Mouse (Mus musculus) gastrocnemius, postnatal 25 days (tissue): ENCODE results near the gene Gm5108. TPM values are rescaled to one million over a fixed set of nuclear protein-coding genes. Genes with fewer than 3 reads are reported as not detected.

ENCODE experiments used
- DNase-seq: peaks from one replicate; pipeline ENCODE4 v3.0.0; 2022
- long read RNA-seq, 2 experiments: library from polyadenylated mRNA; stranded (forward); transcript quantifications; one replicate each; pipeline ENCODE4 v2.0.0; 2021
- total RNA-seq, 2 experiments: library from RNA; stranded (reverse); gene quantifications; 1 replicate in 1 of 2; 2 replicates in 1 of 2; pipeline ENCODE4 v1.2.3; 2021

Gene Gm5108
- total RNA-seq, result not detected
- long read RNA-seq, experiment 1, partial matches to known transcripts, result 0 of 1 reads
- long read RNA-seq, experiment 1, other reads (novel, unspliced or antisense), result 1 of 1 reads
- long read RNA-seq, experiment 2, result 0 reads

GRCm38 (mm10) chr5:67941369-67941768, at the start of gene Gm5108:
Gene Gm5108 (plus strand): TSS chr5:67941669.
- DNase-seq, result no peak

GRCm38 (mm10) chr5:67898921-67899320, 42.5 kb upstream of the Gm5108 start:
- DNase-seq, result no peak

DNA sequence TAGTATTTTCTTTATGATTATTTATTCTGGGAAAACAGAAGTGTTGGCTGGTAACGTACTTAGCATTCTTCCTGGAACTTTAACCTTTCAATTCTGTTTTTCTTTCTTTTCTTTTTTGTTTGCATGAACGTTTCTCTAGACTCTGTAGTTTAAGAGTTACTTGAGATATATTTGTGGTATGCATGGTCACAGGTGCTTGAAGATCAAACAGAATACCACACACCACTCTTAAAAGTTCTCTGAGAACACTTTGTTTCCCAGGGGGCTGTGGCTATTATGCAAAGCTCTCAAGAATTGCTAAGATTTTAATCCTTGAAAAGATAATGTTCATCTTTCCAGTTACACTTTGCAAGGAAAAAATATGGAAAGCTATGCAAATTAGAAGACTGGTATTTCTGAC, 36.9 kb upstream of the Gm5108 start:
- no peak for DNase-seq

DNA sequence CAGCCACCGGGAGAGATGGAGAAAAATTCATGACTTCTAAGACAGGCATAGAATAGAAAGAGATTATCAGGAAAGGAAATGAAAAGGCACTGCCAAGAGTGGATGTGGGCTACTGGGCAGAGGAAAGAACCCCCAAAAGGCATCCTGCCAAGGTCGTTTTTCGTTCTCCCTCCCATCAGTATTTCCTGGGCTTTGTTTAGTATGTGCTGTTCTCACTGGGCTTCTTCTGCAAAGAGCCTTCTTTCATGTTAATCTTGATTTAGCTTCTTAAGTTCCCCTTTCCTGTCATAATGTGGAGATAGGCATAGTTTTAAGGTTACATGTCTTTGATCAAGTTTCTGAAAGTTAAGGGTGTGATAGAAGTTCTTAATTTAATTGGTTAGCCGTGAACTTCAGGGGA, 10.9 kb upstream of the Gm5108 start:
- DNase-seq, result no peak

DNA sequence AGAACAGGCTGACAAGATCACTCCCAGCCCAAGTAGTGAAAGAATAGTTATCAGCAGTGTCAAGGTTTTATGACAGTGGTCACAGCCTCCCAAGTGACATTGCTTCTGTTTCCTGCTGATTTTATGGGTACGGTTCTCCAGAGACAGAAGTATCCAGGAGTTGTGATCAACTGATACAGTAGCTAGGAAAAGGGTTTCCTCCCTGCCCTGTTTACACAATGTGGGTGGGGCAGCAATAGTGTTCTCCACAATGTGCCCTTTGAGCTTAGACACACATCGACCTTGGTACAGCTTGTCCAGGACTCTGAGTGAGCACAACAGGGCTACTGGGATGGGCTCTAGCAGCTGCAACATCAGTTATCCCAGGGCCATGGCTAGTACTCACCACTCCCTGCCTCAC, 9.8 kb upstream of the Gm5108 start:
- peak; percentile 7 for DNase-seq

GRCm38 (mm10) chr5:67943199-67943598, 1.7 kb downstream of the Gm5108 start:
- no peak for DNase-seq

GRCm38 (mm10) chr5:67944074-67944785, 2.8 kb downstream of the Gm5108 start:
- DNase-seq, result no peak

- DNase-seq, result no peak
Measured at GRCm38 (mm10) chr5:67946321-67946720, 4.9 kb downstream of the Gm5108 start, which contains the start of gene Gm21905. Gene Gm21905 (minus strand): TSS chr5:67946421.

GRCm38 (mm10) chr5:67947006-67947405, 5.5 kb downstream of the Gm5108 start:
- DNase-seq, result no peak

GRCm38 (mm10) chr5:67948074-67948473, 6.6 kb downstream of the Gm5108 start:
- no peak for DNase-seq

- no peak for DNase-seq
Measured at GRCm38 (mm10) chr5:67954097-67954496, 12.6 kb downstream of the Gm5108 start.

DNA sequence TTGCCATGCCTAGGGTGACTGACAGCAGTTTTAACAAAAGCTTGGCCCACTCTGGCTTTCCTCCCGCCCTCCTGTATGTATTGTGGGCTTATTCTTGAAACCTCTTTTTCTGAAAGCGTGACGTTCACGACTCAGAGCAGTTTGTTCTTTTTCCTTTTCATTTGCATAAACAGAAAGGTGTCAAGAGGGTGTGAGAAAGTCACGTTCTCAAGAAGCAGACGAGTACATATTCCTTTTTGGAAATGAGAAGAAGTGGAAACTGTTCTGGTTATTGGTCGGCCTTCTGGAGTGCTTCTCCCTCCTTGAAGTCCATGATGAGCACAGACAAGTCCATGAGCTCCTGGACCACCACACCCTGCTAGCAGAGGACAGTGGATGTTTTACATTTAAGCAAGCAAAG, 14.0 kb downstream of the Gm5108 start:
- no peak for DNase-seq

- DNase-seq, result no peak
Measured at GRCm38 (mm10) chr5:67961708-67962629, 20.5 kb downstream of the Gm5108 start.

- DNase-seq, result no peak
Measured at GRCm38 (mm10) chr5:67969536-67969935, 28.1 kb downstream of the Gm5108 start.

DNA sequence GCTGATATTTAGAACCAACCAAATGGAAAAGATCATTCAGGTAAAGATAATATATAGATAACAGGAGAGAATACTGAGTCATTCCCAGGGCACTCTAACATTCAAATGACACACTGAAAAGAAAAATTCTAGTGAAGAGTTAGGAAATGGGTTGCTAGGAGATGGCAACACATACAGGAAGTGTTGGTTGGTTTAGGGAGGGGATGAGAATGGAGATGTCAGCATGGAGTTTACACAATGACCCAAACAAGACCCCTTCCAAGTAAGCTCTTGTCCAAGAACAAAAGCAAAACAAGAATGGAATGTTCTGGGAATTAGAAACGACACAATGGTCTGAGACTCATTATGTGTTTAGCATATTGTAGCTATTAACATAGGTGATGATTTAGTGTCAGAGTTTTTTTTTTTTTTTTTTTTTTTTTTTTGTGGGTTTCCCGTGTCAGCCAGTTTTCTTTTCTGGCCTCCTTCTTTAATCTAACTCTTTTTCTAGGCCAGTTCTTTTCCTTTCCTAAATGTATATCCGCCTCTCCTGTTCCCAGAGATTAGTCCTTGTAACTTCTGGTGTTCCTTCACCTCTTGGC, 40.6 kb downstream of the Gm5108 start:
- DNase-seq, result no peak

- DNase-seq, result no peak
Measured at GRCm38 (mm10) chr5:67990426-67990825, 49.0 kb downstream of the Gm5108 start.

DNA sequence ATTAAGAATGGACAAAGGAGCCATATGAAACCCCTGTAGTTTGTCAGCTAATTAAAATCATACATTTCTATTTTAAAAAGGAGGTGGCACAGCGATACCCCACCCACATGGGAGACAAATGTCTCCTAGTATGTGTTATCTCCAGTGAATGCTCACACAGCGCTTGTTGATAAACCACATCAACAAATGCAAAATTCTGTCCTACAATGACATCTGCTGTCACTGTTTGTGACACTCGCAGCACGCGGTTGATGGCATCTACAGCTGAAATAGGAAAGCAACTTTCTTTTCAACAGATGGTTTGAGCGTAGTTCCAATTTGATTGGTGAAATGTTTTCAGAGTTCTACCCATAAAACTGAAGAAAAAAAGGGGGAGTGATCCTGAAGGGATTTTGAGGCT, 61.1 kb downstream of the Gm5108 start:
- DNase-seq, result no peak

GRCm38 (mm10) chr5:68003904-68004303, 62.4 kb downstream of the Gm5108 start:
- no peak for DNase-seq

DNA sequence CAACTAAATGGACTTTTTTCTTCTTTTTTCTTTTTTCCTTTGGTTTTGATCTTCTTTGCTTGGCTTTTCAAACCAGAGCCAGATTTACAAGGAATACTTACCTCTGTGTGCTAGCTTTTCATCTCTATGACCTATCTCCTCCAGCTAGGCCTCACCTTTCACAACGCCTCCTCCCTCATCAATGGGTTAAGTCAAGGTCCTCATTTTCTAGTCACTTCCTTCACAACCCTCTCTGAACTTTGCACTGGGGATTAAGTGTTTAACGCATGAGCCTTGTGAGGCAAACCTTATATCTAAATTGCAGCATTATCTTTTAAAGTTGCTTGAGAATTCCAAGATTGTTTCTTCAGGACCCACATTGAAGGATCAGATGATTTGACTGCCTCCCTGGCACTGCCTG, 63.0 kb downstream of the Gm5108 start:
- no peak for DNase-seq

GRCm38 (mm10) chr5:68007074-68007473, 65.6 kb downstream of the Gm5108 start:
- DNase-seq, result no peak

GRCm38 (mm10) chr5:68011569-68011968, 70.1 kb downstream of the Gm5108 start:
- DNase-seq, result no peak

DNA sequence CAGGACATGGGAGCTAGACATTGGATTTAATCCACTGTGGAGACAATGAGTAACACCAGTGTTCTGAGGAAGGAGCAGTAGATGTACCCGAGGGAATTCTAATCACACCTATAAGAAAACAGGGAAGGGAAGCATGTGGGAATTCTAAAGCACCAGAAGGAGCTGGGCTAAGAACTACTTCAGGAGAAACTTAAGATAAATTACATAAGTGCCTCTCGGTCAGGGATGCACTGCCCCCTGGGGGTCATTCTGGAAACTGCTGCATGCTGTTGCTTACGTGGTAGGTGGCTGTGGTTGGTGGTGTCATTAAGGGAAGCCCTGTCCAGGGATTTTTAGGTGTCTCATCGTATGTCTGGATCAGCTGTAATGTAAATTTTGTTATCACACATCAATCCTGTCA, 71.1 kb downstream of the Gm5108 start:
- DNase-seq, result peak; percentile 35

DNA sequence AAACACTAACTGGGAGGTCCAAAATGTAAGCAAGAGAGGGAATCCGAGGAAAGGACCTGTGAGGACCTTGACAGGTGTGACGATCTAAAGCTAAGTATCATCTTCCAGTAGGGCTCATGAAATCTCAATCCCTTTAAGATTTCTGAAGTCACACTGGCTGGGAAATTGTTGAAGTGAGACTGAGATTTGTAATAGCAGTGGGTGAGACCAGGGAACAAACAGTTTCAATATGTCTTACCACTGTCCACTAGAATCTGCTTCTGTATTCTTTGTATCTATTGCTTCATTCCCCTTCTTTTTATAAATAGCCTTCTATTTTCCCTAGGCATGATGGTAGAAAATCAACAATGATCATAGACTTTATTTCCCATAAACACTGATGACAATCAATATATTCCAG, 79.4 kb downstream of the Gm5108 start:
- no peak for DNase-seq
